Mouse (Mus musculus): ENCODE measurements around the gene Cltrn. TPM values are rescaled to one million over a fixed set of nuclear protein-coding genes. Genes with fewer than 3 reads are reported as not detected.

Gene Cltrn
- polyA plus RNA-seq (2015; fragmentation: Nextera tagmentation; extraction: Ambion mirVana): 1.4 TPM in 2 replicates

GRCm38 (mm10) chrX:164088582-164088981, at the start of gene Cltrn:
TSS of gene Cltrn (plus strand) at chrX:164088830.

DNA sequence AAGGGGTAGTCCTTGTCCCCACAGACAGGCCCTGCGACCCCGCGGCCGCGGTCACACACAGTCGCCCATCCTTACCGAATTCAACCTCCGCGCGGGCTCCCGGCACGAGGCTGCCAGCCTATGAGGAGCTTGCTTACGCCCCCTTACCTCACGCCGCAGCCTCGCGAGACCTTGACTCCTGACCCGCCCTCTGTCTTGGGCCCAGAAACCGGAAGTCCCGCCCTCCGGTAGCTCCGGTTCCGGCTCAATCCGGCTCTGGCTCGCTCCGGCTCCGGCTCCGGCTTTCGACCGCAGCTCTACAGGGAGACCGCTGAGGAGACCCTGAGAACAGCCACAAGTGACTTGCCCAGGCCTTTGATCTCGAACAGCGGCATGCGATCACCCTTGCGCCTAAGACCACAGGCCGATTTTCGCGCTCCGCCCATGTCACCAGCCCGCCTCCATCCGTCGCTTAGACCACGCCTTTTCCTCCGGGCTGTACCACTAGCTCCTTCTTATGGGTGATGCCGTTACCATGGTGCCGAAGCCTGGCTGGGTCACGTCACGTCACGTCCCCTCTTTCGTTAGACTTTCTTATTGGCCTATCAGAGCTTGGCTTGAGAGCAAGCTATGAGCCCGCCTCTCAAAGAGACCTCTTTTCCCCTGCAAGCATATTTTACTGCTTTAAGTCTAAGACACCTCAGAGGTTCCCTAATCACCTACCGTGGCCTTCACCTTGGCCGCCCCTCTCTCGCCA, 12.4 kb upstream of the Cltrn start, which contains the start of gene Siah1b:
Gene Siah1b (minus strand): TSS at position 454 of the 736 bp plus-strand sequence.

DNA sequence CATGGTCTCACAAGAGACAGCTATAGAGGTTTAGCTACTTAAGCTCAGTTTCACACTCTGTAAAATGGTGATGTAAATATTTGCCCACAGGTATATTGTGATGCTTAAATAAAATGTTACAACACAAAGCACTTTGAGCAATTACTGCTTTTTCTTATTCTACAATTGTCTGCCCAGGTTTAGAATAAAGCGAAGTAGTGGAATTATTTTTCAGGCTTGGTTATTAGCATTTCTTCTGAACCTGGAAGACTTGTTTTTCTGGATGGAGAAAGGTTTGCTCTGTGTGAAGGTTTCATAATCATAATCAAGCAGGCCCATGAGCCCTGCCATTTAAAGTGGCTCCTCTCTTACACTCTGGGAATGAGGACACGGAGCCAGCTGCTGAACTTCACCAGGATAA, 50.4 kb downstream of the Cltrn start, which contains the start of gene Ace2:
Gene Ace2 (plus strand): TSS at position 301 of the 400 bp plus-strand sequence.

Other genes starting within 250 kb of the Cltrn start
- gene Ap1s2, start 179.8 kb upstream of the Cltrn start, polyA plus RNA-seq (2015; fragmentation: Nextera tagmentation; extraction: Ambion mirVana): 14.6 and 25.1 TPM in 2 replicates
- 43.2 and 50.2 TPM in 2 replicates for gene Zrsr2, start 130.2 kb upstream of the Cltrn start, polyA plus RNA-seq (2015; fragmentation: Nextera tagmentation; extraction: Ambion mirVana)
- gene Car5b, start 60.8 kb upstream of the Cltrn start, polyA plus RNA-seq (2015; fragmentation: Nextera tagmentation; extraction: Ambion mirVana): 0.58 and 1.1 TPM in 2 replicates
- gene Siah1b, start 12.3 kb upstream of the Cltrn start, polyA plus RNA-seq (2015; fragmentation: Nextera tagmentation; extraction: Ambion mirVana): 11.8 and 13.4 TPM in 2 replicates
- gene Ace2, start 50.5 kb downstream of the Cltrn start, polyA plus RNA-seq (2015; fragmentation: Nextera tagmentation; extraction: Ambion mirVana): 80.0 and 110 TPM in 2 replicates
- gene Bmx, start 169.4 kb downstream of the Cltrn start, polyA plus RNA-seq (2015; fragmentation: Nextera tagmentation; extraction: Ambion mirVana): 1.3 and 1.4 TPM in 2 replicates
- 16.5 and 20.6 TPM in 2 replicates for gene Pir, start 180.5 kb downstream of the Cltrn start, polyA plus RNA-seq (2015; fragmentation: Nextera tagmentation; extraction: Ambion mirVana)